Mouse (Mus musculus): Measurements from ENCODE around the gene Mospd3.

- TF ChIP-seq TCF12 (IDR thresholded peaks at IDR 0.05; ENCODE audit: insufficient read depth, poor library complexity, severe bottlenecking) (no peak), POLR2A (IDR thresholded peaks at IDR 0.05; ENCODE audit: insufficient read length, low read depth) (no peak), REST (IDR thresholded peaks at IDR 0.05; ENCODE audit: insufficient read depth, insufficient read length) (no peak), CEBPB (IDR thresholded peaks at IDR 0.05; ENCODE audit: insufficient read depth, poor library complexity, severe bottlenecking) (no peak), USF1 (IDR thresholded peaks at IDR 0.05; ENCODE audit: low read depth) (no peak), MYOG (IDR thresholded peaks at IDR 0.05; ENCODE audit: control insufficient read depth in 1 of 3, insufficient read depth in 1 of 3, insufficient read length in 2 of 3, low read depth in 2 of 3) (no peak)
Measured at GRCm38 (mm10) chr5:137645652-137646091, 44.8 kb upstream of the Mospd3 start, which contains the start of gene Irs3.
